Mouse (Mus musculus) C2C12 (cell line): ENCODE results near the gene Ngly1.

Source experiments
- CEBPB ChIP-seq: IDR thresholded peaks from one replicate; pipeline ENCODE4 v1.6.1; 2011; ENCODE audit warnings: low read depth, mild to moderate bottlenecking, control low read depth, moderate library complexity
- CTCF ChIP-seq: IDR thresholded peaks from one replicate; pipeline ENCODE4 v1.5.1; 2011; ENCODE audit not compliant: control insufficient read depth, insufficient read depth, insufficient read length
- FOSL1 ChIP-seq: IDR thresholded peaks from one replicate; pipeline ENCODE4 v1.8.0; 2011; ENCODE audit warnings: mild to moderate bottlenecking, low read length; ENCODE audit not compliant: poor library complexity, insufficient read depth, severe bottlenecking
- MAX ChIP-seq: IDR thresholded peaks from one replicate; pipeline ENCODE4 v1.6.1; 2011; ENCODE audit warnings: mild to moderate bottlenecking, control low read depth
- MYOD1 ChIP-seq: IDR thresholded peaks from one replicate; pipeline ENCODE4 v1.6.1; 2011; ENCODE audit warnings: low read depth; ENCODE audit not compliant: control insufficient read depth, insufficient read length
- MYOG ChIP-seq: IDR thresholded peaks from one replicate; pipeline ENCODE4 v1.6.1; 2011; ENCODE audit not compliant: control insufficient read depth, insufficient read length; ENCODE audit errors: extremely low read depth
- USF1 ChIP-seq: IDR thresholded peaks from one replicate; pipeline ENCODE4 v1.6.1; 2011; ENCODE audit warnings: low read depth, mild to moderate bottlenecking, control low read depth, moderate library complexity

DNA sequence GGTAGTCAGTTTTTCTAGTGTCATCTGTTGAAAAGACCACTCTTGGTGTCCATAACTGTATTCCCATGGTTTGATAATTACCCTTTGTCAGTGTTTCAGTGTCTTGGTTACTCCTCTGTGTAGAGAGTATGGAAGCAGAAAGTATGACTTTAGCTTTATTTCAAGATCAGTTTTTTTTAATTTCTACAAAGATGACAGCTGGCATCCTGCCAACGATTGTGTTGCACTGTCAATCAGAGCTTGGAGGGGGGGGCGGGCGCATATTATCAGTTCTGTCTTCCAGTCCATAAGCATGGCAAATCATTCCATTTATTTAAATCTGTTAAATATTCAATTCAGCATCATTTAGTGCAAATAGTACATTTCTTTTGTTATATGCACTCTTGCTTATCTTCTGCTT, 85.2 kb downstream of the Ngly1 start:
- TF ChIP-seq USF1: no peak
- TF ChIP-seq CTCF: no peak
- no peak for TF ChIP-seq MAX
- TF ChIP-seq CEBPB: no peak
- no peak for TF ChIP-seq MYOD1
- no peak for TF ChIP-seq FOSL1
- no peak for TF ChIP-seq MYOG
